Mouse (Mus musculus): Measurements from ENCODE around the gene D130043K22Rik.

DNA sequence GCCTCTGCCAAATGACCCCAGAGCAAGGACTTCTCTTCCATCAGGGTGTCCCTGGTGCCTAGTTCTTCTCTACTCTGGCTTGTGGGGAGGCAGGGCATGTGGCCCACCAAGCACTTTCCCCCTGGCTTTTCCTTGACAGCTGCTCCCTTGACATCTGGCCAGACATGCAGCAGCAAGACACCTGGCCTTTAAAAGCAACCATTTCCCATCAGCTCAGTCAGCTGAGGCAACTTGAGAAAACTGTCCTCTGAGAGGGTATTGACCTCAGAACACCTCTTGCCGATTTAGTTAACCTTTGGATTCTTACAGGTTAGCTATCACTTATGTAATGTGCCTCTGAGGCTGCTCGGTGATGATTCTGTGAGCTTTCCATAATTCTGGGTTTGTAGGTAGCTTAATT lies 48.9 kb downstream of the D130043K22Rik start:
- TF ChIP-seq CTCF (IDR thresholded peaks at IDR 0.05; ENCODE audit: control insufficient read depth, insufficient read depth, insufficient replicate concordance, low read depth, low read length) (no peak), POLR2A (IDR thresholded peaks at IDR 0.05; ENCODE audit: control insufficient read depth, low read depth, low read length) (no peak)

Measured in testis, adult 2 months (tissue).